Mouse (Mus musculus): ENCODE results near the gene Gcnt4. TPM values are rescaled to one million over a fixed set of nuclear protein-coding genes. Genes with fewer than 3 reads are reported as not detected.
A peak's percentile ranks its signal among the peaks of the same experiment; 100 is the strongest.

Gene Gcnt4
- total RNA-seq, 2 experiments from 2014 or later: 0.12 to 0.72 TPM

DNA sequence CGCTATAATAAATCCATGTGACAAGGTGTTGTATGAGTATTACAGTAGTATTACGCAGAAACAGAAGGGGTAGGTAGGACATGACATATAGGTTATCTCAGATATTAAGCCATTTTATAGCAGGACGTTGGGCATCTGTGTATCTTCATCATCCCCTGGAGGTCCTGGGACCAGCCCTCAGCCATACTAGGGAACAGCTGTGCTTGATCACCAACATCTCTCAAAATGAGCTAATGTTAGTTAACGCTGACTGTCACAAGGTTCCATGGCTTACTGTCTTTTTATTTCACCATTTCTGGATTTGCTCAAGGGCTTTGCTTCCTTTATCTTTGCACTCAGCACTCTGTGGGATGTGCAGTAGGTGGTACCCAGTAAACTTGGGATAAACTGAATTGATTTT is 21.3 kb downstream of the Gcnt4 start:
- ATAC-seq (replicated peaks; ENCODE audit: poor library complexity): no peak

DNA sequence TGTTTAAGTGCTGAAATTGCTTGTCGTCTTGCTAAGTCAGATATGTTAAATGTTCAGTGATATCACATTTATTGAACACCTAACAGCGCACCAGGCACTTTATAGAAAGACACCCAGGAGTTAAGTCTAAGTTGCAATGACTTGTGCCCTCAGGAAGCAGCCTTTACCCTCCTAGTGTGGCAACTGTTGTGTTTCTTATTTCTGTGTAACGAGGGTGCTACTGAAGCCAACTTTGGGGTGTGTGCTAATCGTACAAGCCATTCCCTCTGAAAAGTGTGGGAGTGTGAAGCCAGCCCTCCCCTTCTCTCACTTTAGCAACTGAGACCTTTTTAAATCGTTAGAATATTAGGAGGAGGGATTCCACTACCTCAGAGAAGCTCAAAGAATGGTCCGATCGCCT is 23.2 kb downstream of the Gcnt4 start:
- ATAC-seq (replicated peaks; ENCODE audit: poor library complexity): no peak

DNA sequence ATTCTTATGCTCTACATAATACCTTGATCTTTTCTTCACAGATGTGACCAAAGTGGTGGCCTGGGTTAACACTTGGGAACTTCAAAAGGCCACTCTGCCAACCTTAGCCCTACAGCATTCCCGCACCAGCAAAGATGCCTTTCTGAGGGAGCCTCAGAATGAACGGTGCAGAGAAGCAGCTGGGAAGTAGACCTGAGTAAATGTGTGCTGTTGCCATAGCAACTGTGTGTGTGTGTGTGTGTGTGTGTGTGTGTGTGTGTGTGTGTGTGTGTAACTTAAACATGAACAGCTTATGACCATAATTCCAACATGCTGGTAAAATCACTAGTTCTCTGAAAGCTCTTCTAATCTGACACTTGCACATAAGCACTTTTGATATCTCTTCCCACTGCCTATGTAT is 27.4 kb downstream of the Gcnt4 start:
- no peak for ATAC-seq (replicated peaks; ENCODE audit: poor library complexity)

DNA sequence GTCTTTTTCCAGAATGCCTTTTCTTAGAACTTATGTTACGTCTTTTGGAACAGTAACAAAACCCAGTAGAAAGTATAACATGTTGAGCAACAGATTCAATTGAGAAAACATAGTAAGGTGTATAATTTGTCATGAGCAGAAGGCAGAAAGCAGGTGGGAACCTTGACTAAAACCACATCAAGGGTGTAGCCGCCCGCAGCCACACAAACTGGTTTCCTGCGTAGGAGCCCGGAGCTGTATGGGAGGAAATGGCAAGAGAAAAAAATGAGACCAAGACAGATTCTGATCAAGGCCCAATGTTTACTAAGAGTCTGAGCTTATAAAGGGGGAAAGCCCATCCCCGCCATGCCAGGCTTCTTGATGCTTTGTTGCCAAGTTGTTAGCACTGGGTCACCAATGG is 32.0 kb downstream of the Gcnt4 start:
- peak; percentile 64 for ATAC-seq (replicated peaks; ENCODE audit: poor library complexity)

DNA sequence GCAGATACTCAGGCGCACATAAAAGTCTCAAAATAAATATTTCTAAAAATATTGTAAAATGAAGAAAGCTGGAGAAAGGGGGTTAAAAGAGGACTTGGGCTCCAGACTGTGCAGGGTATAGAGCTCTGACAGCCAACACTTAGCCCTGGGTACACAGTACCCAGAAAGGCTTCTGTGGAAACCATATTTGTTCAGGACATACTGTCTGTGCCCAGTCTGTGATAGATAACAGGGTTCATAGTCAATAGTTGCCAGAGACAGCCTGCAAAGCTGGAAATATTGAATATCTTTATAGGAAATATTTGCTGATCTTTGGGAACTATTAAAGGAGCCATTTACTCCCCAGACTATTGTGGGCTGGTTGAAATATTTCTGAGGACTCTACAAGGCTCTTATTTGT is 35.5 kb downstream of the Gcnt4 start:
- no peak for ATAC-seq (replicated peaks; ENCODE audit: poor library complexity)

DNA sequence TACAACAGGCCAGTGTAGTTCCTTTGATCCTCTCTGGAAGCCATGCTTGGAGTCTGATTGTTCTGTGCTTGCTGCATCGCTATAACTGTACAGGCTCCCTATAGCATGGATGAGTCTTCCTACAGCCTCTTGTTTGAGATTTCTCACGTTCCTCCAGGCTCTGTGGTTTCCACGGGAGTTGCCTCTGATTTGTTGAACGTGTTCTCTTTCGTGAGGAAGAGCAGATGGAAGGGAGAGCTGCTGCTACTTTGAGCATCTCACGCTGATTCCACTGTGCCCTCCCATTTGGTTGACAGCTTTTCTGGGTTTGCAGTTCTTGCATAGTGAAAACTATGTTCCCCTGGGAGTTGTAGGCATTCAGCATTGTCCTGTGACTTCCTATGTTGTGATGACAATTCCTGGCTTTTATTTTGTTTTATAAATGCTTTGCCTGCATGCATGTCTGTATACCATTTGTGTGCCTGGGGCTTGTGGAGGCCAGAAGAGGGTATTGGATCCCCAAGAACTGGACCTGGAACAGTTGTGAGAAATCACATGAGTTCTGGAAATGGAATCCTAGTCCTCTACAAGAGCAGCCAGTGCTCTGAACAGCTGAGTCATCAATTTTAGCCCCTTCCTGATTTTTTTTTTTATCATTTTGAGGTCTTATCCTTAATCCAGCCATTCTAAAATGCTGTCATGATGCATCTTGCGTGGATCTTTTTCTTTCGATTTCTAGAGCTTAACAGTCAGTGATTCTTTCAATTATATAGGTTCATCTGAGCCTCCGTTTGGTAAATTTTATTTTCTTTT is 37.1 kb downstream of the Gcnt4 start:
- ATAC-seq (replicated peaks; ENCODE audit: poor library complexity): no peak

DNA sequence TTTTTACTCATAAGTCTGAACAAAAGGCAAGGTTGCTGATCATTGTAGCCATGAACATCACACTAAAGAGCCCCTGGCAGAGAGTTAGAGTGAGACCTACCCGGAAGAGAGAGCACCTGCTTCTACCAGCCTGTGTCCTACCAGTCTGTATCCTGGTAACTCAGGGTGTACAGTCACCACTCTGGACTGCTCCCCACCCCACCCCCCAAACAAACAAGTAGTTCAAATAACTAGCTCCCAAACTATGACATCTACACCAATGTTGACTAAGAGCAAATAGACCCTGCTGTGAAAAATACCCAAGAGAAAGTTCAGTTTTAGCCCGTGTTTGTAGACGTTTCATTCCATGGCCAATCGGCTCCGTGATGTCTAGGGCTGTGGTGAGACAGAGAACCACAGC is 38.3 kb downstream of the Gcnt4 start:
- no peak for ATAC-seq (replicated peaks; ENCODE audit: poor library complexity)

DNA sequence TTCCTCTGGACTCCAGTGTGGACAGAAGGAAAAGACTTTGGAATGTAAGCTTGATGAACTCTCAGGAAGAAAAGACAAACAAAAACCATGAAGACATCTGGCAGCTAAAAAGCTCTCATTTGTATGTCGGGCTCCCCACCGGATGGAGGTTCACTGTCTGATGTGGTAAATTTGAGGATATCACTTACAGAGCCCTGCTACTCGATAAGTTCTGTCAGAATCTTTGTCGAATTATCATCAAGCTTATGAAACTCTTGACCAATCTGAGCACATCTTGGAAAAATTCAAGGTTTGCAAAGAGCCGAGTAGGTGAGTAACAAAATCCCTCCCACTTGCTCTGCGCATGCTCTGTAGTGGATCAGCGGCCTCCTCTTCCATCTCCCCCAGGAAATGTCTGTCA is 40.5 kb downstream of the Gcnt4 start:
- no peak for ATAC-seq (replicated peaks; ENCODE audit: poor library complexity)

DNA sequence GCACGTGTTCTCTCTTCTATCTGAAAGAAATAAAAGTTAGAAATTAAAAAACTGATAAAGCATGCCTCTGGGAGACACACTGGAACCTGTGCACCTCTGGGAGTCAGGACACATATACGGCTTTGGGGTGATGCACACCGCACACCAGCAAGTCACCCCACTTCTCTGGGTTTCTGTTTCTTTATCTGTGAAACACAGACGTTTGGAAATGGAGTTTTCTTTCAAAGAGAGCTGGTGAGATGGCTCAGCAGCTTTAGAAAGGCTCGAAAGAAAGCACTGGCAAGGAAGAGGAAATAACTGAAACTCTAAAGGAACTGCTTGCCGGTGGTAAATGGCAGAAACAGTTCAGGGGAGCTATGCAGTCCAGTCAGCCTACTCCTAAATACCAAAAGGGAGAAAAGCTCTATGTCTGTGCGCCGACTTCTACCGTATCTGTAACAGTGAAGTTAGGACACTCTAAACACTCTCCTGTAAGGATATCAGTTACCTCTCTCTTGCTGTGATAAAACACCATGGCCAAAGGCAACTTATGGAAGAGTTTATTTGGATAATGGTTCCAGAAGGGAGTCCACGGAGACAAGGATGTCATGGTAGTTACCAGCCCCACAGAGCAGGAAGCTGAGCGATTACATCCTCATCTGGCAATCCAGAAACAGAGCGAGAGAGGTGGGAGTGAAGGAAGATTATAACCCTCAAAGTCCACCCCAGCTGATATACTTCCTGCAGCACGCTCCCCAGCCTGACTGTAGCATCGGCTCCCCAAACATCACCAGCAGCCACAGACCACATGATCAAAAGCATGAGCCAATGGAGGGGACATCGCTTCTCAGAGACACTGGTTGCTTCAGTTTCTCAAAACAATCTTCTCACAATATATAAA is 42.0 kb downstream of the Gcnt4 start:
- ATAC-seq (replicated peaks; ENCODE audit: poor library complexity): peak; percentile 76

DNA sequence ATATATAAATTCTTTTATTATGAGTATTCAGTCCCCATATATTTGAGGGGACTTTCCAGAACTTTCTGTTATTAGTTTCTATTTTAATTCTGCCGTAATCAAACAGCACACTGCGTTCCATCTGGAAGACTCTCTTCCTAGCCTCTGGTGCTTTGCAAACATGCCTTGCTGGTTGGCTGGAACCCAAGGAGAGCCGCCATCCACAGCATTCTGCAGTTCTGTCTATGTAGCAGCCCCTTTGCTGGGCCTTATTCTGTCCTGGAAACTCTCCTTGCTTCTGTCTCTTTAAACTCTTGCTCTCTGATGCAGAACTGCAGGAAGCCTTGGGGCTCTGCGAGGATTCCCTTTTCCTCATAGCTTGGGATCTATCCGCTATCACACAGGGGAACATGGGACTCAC is 42.6 kb downstream of the Gcnt4 start:
- no peak for ATAC-seq (replicated peaks; ENCODE audit: poor library complexity)

DNA sequence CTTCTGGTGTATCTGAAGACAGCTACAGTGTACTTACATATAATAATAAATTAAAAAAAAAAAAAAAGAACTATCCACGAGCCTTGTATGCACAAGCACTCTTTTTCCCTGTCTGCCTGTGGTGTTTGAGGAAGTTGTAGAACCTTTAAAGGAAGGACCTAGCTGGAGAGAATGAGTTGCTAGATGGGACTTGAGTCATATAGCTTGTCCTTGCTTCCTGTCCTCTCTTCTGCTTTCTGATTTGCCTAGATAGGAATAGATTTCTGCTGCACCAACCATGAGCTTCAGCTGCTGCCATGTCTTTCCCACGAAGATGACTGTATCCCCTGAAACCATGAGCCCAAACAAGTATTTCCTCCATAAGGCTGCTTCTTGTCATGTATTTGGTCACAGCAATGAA is 43.3 kb downstream of the Gcnt4 start:
- ATAC-seq (replicated peaks; ENCODE audit: poor library complexity): peak; percentile 58

DNA sequence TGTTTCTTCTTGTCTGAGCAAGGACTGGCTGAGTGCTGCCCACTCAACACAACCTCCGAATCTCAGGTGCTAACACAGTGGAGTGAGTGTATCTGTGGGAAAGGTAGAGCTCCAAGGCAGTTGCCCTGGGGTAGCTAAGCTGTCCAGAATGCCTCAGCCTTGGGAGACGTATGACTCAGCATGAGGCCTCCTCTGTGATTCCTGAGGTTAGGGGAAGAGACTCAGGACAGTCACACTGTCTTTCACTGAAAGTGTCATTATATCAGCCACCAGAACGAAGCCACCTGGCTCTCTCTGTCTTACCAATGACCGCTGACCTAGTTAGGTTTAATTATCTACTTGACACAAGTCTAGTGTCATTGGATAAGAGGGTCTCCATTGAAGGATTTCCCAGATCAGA is 46.6 kb downstream of the Gcnt4 start:
- ATAC-seq (replicated peaks; ENCODE audit: poor library complexity): no peak

DNA sequence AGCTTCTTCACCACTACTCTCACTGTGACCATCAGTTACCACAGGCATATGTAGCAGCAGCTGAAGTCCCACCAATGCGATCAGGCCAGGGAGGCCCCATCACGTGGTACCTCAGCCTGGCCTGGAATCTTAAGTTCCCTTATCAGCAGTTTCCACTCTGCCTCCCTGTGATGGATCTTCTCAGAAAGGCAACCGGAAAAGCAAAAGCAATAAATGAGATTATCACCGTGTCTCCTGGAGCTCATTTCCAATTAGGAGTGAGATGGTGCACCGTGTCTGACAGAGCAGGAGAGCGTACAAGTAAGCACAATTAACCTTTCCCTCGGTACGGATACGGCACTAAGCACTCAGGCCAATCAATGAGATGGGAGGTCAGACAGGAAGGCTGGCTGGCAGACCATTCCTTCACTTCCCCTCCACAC is 47.4 kb downstream of the Gcnt4 start:
- peak; percentile 53 for ATAC-seq (replicated peaks; ENCODE audit: poor library complexity)

DNA sequence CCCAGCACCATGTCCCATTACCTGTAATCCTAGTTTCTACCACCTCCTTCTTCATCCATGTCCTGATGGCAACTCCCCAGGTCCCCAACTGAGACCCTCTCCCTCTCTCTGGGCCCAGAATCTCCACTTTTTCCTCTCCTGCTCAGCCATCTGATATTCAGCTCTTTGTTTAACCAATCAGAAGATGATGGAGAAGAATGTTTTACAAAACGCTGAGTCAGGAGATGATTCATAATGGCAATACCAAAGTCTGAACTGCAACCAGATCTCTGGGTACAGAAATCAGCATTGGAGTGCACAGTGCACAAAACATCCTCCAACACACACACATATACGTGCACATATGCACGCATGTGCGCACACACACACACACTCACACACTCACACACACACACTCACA is 48.8 kb downstream of the Gcnt4 start:
- ATAC-seq (replicated peaks; ENCODE audit: poor library complexity): no peak

DNA sequence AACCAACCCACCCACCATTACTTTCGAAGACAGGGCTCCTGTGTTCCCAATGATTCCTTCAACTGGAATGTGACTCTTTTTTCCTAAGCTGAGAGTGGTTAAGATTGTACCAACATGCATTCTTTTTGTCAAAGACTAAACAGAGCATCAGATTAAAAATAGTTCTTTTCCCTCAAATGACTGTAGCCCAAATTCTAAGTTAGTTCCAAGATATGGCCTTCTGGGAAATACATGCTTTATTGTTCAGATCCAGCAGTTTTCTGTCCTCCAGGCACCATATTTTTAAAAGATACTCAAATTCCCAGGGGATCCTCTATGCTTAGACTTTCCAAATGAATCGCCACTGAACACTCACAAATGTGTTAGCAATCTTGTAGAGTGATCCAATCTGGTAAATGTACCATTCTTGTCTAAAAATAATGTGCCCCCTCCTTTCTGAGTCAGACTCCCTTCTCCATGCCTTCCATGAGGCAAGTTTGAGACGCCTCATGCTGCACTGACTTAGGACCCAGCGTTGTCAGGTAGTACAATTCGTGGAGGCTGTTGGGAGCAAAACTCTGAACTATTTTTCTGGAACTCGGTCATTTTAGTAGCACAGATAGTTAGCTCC is 52.6 kb downstream of the Gcnt4 start:
- no peak for ATAC-seq (replicated peaks; ENCODE audit: poor library complexity)

DNA sequence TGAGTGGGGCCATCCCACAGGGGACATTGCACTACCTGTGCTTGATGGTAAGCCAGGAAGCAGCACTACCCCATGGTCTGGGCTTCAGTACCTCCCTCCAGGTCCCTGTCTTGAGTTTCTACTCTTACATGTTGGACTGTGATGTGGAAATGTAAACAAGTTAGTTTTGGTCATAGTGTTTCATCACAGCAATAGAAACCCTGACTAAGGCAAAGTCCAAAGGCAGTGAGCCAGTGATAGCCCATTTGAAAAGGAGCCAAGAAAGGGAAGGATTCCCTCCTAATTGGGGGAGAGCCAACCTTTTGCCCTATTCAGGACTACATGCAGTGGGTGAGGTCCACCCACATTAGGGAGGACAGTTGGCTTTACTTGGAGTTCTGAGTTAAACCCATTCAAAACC is 56.1 kb downstream of the Gcnt4 start:
- no peak for ATAC-seq (replicated peaks; ENCODE audit: poor library complexity)

DNA sequence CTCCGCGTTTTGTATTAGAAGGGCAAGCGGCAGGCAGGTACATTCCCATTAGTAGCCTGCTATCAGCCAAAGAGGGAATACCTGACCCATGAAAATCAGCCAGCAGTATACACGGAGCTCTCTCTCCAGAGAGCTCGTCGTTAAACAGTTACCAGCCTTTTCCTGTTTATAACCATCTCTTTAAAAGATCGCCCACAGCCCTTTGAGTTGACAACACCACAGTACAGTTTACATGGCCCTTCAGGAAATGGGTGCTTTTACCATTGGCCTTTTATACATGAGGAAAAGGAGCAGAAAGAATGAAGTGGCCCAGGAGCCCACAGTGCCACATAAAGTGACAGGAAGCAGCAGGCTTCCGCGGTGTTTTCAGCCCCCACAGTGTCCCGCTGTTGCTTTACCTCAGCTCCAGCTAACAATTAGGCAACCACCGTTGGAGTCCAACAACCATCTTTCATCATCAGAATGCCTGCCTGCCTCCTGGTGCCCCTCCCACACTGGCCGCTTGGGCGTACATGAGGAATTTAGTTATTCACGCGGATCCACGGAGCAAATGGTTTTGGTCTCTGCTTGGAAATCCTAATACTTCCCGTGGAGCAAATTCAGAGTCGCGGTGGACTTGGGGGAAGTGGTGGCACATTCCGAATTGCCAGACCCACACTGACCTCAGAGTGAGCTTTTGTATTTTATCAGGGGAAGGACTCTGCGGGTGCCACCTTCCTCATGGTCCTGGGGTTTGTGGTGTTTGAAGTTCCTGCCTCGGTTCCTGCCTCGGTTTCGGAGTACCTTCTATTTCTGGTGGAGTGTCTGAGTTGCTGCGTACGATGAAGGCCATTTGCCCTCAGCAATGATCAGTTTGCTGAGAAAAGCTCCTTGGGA is 59.0 kb downstream of the Gcnt4 start:
- peak; percentile 87 for ATAC-seq (replicated peaks; ENCODE audit: poor library complexity)

DNA sequence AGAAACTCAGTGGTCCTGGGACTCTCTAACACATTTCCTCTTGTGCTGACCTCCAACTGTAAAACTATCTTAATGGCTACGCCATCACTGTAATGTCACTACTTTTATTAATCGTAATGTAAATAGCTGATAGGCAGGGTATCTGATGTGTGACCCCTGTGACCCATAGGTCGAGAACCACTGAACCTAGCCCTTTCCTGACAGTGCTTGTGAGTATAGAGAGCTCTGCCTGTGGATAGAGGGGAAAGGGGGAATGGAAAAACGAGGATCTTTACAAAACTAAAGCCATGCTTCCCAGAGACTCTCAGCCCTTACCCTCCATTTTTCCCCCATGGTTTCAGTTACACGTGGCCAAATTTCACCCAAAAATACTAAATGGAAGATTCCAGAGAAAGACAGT is 60.2 kb downstream of the Gcnt4 start:
- no peak for ATAC-seq (replicated peaks; ENCODE audit: poor library complexity)

DNA sequence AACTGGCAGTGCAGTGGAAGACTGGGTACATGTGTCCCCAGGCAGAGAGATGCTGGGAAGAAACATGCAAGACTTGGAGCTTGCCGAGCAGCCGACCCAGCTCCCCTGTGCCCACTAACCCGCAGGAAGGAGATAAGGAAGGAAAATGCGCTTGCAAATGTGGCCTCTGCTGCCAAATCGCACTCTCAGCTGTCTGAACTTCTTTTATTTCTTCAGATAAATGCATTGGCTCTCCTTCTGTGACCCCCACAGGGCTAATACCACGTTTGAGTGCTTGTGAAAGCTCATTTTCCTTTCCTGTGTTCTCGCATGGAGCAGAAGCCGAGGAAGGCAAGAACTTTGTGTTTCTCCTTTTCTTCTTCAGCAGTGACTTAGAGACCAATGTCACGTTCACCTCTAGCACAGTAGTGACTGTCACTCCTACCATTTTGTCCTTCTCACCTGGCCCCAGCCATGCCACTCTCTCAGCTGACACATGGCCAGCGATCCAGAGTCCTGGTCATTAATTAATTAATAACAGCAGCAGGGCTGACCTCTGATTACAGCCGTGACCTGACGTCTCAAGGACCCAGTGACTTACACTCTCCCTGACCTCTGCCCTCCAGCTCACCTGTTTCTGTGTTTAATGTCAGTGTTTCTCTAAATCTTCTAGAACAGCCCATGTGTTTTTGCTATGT is 61.2 kb downstream of the Gcnt4 start:
- ATAC-seq (replicated peaks; ENCODE audit: poor library complexity): peak; percentile 33

DNA sequence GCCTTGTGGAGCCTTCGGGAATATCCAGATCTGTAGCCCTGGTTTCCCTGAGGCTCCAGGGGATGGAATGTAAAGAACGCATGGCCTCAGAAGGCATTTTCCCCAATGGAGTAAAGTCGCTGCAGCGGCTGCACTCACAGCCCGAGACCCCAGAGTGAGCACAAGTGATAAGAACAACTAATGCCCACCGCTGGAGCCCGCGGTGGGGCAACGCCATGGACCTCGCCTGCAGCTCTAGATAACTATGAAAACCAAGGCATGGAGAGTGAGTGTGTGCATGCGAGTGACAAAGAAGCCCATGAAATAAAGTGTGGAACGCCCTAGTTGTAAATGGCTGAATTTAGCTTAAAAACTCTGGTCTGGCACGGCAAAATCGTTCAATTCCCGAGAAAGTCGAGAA is 64.6 kb downstream of the Gcnt4 start:
- no peak for ATAC-seq (replicated peaks; ENCODE audit: poor library complexity)

Data from megakaryocyte progenitor cell, adult 5-6 weeks (primary cell).